Mouse (Mus musculus) embryonic fibroblast, embryonic 13.5 days (primary cell): ENCODE measurements at regions not wholly inside any gene's neighbourhood (a gene's known extent, or its start where the extent isn't known, plus 50 kb on each side); places are given as distances from the start of the nearest gene placed in this dataset.

Source experiments
- CTCF ChIP-seq: IDR thresholded peaks from 2 replicates; pipeline ENCODE4 v1.5.1; 2011; ENCODE audit warnings: mild to moderate bottlenecking, control low read depth, low read length, moderate library complexity, borderline replicate concordance; ENCODE audit not compliant: insufficient read depth
- POLR2A ChIP-seq: IDR thresholded peaks from 2 replicates; pipeline ENCODE4 v1.6.1; 2011; ENCODE audit warnings: low read depth, mild to moderate bottlenecking, control low read depth, low read length, moderate library complexity

GRCm38 (mm10) chr10:96881660-96882059 is 264.9 kb downstream of the Btg1 start:
- no peak for TF ChIP-seq CTCF
- no peak for TF ChIP-seq POLR2A
